Mouse (Mus musculus): Measurements from ENCODE around the gene Gm20388. TPM values are rescaled to one million over a fixed set of nuclear protein-coding genes. Genes with fewer than 3 reads are reported as not detected.

Gene Gm20388
- total RNA-seq, 2 experiments from 2014 or later = 4.4 to 7.8 TPM

DNA sequence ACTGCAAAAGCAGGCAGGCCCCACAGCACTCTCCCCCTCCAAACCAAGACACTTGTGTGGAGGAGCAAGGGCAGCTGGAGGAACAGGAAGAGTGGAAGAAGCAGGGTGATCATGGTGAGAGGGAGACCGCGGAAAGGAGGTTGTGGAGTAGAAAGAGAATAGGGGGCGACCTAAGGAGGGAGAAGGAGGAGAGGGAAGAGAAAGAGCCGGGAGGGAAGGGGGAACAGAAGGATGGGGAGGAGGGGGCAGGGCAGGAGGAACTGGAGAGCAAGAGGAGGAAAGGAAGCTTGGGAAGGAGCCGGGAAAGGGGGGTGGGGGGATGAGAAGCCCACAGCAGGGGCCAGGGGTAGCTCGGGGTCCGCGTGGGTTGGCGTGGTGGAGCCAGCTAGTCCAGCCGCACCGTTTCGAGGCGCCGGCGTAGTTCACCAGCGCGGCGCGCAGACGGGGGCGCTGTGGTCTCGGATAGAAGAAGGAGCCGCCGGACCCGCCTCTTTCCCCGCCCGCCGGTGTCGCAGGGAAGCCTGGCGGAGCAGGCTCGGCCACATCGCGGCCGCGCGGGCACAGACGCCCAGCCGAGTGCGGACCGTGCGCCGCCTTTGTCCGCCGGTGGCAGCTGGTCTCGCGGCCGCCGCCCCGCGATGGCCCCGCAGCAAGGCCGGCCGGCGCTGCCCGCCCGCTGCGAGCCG, 3742.8 kb downstream of the Gm20388 start, which contains the start of gene Rhou:
Rhou (plus strand) TSS at position 622 of the 686 bp plus-strand sequence.
- peak; percentile 93 to 96 for DNase-seq (ENCODE audit: low spot score in 2 of 2)

DNA sequence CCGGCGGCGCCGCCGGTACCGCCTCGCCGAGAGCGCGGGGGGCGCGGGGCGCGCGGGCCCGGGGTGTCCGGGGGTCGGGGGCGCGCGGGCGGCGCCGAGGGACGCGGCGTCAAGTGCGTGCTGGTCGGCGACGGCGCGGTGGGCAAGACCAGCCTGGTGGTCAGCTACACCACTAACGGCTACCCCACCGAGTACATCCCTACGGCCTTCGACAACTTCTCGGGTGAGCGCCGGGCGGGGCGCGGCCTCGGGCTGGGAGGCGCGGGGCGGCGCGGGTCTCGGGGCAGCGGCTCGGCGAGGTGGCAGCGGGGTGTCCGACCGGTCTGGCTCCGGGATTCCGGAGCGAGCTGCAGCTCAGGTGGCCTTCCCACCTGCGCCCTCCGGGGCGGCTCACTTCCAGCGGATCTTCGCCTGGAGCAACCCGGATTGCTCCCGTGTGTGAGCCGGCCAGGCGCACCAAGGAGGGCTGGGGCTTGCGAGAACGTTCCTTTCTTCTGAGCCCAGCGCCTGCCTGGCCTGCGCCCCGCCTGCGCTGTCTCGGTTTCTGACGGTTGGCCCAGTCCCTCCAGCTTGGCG, 3743.4 kb downstream of the Gm20388 start:
- peak; percentile 47 to 63 for DNase-seq (ENCODE audit: low spot score in 2 of 2)

DNA sequence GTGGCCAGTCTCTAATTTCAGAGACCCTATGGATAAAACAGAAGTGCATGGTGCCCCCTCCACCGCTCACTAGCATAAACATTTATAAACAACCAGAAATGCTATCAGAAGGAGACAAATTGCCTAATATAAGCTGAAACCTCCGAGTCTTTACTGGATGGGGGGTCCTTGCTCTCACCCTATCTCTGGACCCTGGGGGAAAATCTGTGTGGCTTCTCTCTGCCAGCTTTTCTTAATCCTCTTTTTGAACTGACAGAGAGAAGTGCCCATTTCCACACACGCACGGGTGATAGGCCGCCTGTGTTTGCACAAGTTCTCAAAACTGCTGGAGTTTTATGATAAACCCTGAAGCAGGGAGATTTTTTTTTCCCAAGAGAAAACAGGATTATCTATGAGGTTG, 3744.1 kb downstream of the Gm20388 start:
- no peak for DNase-seq (ENCODE audit: low spot score in 2 of 2)

DNA sequence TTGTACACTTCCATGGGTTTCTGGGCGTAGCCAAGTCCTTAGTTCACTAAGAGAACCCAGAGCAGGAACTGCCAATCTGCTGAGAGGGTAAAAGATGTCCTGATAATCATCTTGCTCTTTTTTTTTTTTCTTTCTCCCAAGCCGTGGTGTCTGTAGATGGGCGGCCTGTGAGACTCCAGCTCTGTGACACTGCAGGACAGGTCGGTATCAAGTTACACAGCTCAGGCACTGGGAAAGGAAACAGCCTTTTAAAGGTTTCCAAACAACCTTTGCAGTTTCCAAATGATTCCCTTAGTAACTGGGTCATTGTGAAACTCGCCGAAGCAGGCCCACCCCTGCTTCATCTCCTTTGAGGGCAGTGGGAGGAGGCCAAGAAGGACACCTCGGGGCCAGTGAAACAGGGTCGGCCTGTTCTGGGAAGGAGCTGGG, 3744.7 kb downstream of the Gm20388 start:
- DNase-seq (ENCODE audit: low spot score in 2 of 2) = no peak

DNA sequence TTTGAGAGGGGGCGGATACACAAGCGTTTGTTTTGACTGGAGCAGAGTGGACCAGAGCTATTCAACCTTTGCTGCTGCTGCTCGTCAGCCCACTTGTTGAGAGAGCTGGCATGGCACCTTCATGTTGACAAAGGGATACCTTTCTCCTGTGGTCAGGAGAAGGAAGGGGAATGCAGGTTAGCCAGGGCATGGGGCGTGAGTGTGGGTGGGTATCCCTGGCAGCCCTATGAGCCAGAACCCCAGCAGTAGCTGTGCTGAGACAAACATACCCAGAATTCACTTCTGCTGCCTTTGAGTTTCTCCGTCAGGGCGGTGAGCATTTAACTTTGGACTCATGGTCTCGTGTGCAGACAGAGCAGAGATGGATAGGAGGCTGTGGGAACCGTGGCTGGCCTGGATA, 3747.2 kb downstream of the Gm20388 start:
- no peak for DNase-seq (ENCODE audit: low spot score in 2 of 2)

DNA sequence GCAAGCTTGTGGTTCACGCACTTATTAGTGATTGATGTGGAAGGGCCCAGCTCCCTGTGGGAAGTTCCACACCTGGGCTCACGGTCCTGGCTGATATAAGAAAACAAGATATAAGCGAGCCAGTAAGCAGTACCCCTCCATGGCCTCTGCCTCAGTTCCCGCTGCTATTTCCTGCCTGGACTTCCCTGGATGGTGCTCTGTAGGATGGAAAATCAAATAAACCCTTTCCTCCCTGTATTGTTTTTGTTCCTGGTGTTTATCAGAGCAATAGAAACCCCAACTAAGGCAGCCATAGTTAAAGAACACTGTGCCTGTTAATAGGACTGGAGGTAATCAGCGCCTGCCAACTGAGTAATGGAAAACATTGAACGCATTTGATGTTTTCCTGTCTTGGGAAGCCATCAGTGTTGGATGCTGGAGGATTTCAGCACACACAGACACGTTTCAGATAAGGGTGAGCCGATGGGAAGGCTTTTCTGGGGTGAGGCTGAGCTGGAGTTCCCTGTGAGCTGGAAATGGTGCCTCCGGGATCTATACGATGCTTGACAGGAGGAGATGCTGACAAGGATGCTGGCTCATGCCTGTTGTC, 3748.9 kb downstream of the Gm20388 start:
- no peak for DNase-seq (ENCODE audit: low spot score in 2 of 2)

DNA sequence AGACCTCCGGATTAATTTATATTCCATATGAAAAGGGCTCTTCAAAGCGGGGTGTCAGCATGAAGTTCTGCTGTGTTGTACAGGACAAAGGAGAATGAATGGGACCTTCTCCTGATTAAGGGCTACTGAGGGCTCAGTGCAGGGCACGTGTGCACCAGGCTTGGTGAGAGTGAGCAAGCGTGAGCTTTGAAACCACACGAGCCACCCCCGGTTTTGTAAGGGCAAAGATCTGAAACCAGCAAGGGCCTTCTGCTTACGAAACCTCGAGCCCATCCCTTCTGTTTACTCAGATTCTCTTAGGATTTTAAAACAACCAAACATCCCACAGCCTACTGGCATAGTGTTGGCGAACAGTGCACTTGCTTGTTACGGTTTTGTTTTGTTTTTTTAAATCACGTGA, 3750.9 kb downstream of the Gm20388 start:
- DNase-seq (ENCODE audit: low spot score in 2 of 2) = no peak

DNA sequence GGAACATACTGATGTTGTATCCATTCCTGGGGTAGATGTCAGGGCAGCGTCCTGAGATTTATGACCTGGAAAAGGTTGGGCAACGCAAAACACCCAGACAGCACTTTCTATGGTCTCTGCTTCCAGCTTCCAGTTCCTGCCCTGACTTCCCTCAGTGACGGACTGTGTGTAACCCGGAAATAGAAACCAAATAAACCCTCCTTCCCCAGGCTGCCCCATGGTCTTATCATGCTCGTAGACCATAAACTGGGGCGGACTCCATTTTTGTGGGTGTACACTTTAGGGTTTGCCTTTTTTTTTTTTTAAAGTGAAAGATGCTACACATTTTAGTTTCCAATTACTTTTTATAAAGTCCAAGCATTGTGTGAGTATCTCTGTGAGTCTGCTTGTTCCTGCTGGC, 3754.9 kb downstream of the Gm20388 start:
- DNase-seq (ENCODE audit: low spot score in 2 of 2) = no peak

DNA sequence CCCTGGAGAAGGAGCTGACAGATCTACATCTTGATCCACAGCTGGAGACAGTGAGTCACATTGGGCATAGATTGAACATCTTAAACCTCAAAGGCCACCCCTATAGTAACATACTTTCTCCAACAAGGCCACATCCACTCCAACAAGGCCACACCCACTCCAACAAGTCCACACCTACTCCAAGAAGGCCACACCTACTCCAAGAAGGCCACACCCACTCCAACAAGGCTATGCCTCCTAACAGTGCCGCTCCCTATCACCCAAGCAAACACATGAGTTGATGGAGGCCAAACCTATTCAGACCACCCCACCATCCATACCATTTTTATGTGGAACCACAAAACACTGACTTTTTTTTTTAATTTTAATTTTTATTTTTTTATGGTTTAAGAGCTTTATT, 3756.2 kb downstream of the Gm20388 start:
- no peak for DNase-seq (ENCODE audit: low spot score in 2 of 2)

DNA sequence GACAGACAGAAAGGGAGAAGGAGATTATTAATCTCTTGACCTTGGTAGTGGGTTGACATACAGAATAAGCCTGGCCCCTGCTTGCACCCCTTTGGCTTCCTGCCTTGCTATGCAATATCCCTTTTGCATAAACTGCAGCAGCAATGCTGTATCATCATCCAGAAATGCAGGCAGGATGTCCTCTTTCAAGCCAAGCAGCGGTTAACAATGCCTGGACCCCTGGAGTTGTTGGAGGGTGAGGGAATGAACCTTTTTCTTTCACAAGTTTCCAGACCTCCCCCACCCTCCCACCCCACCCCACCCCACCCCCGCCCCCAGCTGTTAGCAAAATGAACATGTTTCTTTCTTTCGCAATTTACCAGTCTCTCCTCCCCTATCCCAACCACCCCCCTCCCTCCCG, 3758.0 kb downstream of the Gm20388 start:
- DNase-seq (ENCODE audit: low spot score in 2 of 2) = no peak

DNA sequence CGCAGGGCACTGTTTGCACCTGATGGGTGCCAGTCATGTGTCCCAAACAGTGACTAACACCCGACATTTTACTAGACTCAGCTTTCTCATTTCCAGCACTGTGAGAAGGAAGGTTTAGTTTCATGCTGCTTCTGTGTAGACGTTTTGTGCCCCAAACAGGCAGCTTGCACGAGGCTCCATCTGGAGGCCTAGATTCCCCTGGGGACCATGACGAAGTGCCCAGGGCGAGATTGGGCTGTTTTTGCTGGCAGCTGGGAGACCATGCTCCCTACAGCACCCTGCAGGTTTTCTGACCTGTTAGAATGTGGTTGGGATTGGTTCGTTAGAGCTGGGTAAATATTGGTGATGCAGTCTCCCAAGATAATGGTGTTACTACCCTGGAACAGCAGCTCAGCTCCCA, 3760.1 kb downstream of the Gm20388 start:
- DNase-seq (ENCODE audit: low spot score in 2 of 2) = no peak

DNA sequence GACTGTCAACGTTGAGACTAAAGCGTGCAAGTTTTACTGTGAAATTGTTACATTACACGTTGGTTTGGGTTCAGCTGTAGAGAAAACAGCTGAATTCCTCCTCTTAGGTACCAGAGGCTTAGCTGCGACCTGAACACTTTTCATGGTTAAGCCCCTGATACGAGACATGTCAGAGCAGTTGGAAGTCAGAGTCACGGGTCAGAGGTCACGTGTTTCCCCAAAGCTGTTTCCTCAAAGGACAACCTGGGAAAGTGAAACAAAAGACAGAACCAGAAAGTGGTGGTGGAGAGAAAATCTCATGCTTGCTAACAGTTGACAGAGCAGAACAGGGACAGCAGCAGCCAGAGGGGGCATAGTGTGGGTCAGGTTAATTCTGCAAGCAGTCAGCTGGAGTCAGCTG, 3760.8 kb downstream of the Gm20388 start:
- DNase-seq (ENCODE audit: low spot score in 2 of 2) = no peak

DNA sequence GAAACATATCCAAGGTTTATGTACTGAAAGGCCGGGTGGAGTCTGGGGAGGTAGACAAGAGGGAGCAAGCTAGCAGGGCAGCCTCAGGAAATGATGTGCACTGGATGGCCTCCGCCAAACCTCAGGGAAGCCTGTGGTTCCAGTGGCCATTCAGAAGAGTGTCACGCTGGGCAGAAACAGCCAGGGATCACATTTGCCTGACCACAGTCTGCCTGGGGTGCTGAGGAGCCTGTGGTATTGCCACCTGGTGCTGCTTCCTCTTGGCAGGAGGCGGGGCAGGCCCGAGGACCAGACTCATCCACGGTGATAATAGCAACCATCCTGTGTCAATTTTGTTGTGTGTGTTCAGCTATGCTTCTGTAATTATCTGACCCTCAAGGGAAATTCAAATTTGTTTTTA, 3762.0 kb downstream of the Gm20388 start:
- DNase-seq (ENCODE audit: low spot score in 2 of 2) = no peak

DNA sequence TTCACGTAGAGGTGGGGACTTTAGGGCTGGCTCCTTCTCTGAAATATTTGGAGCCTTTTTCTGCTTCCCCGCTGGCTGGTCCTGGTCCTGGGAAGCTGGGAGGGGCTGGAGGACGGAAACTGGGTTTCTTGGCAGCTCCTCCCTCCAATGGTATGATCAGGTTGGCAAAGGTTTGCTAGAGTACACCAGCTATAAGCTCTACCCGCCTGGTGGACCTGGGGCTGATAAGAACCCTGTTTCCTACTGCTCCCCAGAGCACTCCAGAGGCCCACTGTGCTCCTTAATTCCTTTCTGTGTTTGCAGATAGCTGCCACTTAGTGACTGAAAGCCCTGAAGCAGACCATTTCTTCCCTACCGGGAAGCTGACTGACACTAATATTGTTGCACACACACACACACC, 3765.0 kb downstream of the Gm20388 start:
- DNase-seq (ENCODE audit: low spot score in 2 of 2) = no peak

DNA sequence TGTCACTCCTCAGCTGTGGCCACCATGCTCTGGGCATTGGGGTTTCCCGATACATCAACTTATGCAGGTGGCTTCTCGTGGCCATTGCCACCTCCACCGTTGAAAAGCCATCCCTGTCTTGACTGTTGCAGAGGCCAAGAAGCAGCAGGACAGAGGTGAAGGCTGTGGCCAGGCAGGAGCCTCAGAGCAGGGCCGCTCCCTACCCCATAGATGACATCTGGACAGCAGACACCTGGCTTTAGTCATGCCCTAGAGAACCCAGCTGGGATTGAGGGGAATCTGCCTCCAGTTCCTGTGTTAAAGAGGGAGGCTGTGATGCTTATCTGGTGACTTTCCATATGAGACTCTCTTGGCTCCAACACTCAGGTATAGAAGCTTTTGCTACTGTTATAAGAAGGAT, 3767.7 kb downstream of the Gm20388 start:
- DNase-seq (ENCODE audit: low spot score in 2 of 2) = no peak

DNA sequence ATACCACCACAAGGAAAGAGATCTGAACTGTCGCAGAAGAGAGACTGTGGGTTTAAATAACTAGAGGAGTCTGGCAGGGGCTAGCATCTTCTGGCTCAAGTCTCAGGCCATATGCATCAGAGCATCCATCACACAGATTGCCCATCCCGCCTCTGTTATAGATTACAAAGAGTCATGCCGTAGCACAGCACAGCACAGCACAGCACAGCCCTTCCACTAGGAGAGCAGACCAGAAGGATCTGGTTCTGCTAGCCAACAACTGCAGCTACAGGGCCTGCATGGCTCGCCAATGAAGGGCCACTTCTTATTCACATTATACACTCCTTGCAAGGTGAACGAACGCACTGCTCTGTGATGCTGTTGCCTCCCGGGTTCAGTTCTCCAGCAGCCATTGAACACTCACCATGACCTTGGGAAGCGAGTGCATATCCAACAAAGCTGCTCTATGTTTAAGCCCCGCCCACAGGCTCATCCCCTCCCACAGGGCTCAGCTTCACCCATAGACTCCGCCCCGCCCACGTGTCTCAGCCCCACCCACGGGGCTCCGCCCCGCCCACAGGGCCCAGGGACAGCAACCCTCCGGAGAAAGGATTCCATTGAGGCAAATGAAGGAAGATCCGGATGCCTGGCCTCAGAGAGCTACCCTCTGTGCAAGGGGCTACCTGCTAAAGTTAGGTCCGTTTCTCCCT, 3771.6 kb downstream of the Gm20388 start:
- no peak for DNase-seq (ENCODE audit: low spot score in 2 of 2)

DNA sequence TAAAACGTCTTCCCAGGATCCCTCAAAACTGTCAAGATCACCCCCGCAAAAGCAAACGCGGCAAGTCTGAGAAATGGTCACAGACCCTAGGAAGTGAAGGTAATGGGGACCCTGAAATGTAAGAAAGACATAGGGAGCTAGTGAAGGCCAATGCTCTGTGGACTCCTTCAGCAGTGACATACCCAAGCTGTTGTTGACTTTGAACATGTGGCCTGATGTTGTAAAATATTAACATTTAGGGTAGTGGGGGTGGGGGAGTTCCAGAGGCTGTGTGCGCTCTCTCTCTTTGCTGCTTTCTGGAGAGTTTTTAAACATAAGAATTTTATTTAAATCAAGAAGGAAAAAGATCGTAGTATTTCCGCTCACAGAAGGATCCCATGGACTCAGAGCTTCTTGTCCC, 3772.7 kb downstream of the Gm20388 start:
- no peak for DNase-seq (ENCODE audit: low spot score in 2 of 2)

DNA sequence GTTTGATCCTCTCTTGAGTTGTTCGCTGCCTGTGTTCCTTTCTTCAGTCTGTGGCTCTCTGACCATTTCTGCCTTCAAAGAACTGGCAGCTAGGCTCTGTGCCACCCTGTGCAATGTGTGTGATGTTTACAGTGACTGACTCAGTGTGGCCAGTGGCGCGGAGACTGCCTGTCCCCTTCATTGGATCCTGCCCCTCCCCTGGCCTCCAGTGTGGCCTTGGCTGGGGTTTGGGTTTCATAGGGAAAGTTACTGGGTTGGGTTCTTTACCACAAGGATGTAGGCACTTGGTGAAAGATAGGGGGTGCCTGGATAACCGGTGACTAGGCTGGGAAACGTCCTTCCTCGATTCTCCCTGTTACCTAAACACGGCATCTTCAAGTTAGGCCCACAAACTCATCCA, 3774.2 kb downstream of the Gm20388 start:
- DNase-seq (ENCODE audit: low spot score in 2 of 2) = no peak

DNA sequence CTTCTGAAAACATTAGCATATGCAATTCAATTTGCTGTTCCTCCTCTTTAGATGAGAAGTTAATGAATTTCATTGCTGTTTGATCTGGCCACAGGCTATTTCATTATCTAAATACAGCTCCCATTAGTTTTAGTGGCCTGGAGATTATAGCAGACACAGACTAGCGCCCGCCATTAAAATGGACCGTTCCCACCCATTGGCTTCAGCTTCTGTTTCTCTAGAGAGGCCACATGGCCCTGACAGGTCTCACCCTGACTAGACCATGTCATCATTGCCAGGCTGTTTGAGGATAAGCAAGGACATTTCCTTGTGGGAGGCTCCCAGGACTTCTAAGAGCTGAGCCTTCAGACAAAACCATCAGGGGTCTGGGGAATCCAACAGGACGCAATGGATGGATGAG, 3774.8 kb downstream of the Gm20388 start:
- DNase-seq (ENCODE audit: low spot score in 2 of 2) = no peak

DNA sequence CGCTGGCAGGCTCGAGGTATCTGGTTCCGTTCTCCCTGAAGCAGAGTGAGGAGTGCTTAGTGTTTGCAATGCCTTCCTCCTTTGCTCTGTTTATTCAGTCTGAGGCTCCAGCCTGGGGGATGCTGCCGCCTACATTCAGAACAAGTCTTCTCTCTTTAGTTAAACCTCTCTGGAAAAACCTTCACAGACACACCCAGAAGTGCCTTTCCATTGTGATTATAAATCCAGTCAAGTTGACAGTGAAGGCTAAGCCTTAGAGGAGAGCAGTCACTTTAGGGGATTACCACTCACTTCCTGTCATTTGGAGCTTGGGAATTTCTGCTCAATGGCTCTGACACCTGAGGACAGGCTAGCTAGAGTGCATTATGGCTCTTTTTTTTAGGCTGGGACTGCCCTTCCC, 3777.2 kb downstream of the Gm20388 start:
- DNase-seq (ENCODE audit: low spot score in 2 of 2) = no peak

DNA sequence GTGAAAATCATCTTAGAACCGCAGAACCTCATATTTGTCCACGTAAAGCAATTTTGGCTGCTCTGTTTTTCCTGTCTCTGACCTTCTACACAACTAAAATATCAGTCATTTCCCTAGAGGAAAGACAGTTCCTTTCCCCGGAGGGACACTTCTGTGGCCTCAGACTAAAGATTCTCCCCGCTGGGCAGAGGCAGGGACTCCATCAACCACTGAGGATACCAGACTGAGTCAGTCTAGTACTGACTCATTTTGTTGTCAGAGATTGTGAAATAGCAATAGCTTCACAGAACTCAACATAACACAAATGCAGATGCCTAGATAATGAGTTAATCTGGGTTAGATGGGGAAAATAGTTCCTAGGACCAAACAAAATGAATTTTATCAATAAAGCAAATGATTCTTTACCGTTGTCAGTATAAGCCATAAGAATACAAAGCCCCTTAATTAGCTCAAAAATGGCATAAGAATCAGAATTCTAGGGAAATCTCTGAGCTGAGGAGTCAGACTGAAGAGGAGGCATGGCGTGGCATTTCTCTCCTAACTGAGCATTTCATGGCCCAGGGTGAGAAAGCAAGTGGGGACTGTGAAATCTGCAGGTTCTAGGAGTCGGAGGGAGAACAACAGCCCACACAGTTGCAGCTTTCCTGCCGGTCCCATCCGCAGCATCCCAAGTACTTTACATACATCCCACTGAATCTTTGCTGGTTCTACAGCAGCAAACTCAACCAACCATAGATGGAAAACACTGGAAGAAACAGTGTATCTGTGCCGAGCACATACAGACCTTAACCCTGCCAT, 3781.7 kb downstream of the Gm20388 start:
- DNase-seq (ENCODE audit: low spot score in 2 of 2) = peak in 1 of 2 experiments; percentile 20
